Mouse (Mus musculus) ES-E14 (cell line): ENCODE data around the gene 2310022A10Rik. TPM values are rescaled to one million over a fixed set of nuclear protein-coding genes. Genes with fewer than 3 reads are reported as not detected.

Experiments
- DNase-seq: peaks from one replicate; pipeline ENCODE4 v3.0.0-alpha.2; 2013; ENCODE audit warnings: low read depth, low spot score
- H3K27ac ChIP-seq: 2 replicates; pipeline ENCODE4 v1.5.1; 2012; ENCODE audit warnings: low read depth, mild to moderate bottlenecking, low read length, moderate library complexity, mixed read lengths; ENCODE audit not compliant: poor library complexity, insufficient read depth, severe bottlenecking
- H3K36me3 ChIP-seq: 2 replicates; pipeline ENCODE4 v1.6.1; 2012; ENCODE audit warnings: mild to moderate bottlenecking, low read length, moderate library complexity, mixed read lengths; ENCODE audit not compliant: control insufficient read depth, poor library complexity, insufficient read depth, severe bottlenecking
- H3K4me1 ChIP-seq, 2 experiments: fragments of 150-350 bp in 1 of 2; sonication (generic) in 1 of 2; 2 replicates each; pipeline ENCODE4 v1.6.1; 2012; ENCODE audit warnings: low read length in 2 of 2, mild to moderate bottlenecking in 1 of 2, mixed read lengths in 1 of 2; ENCODE audit not compliant: control insufficient read depth in 2 of 2, insufficient read depth in 2 of 2, poor library complexity in 1 of 2
- H3K4me3 ChIP-seq, 2 experiments: fragments of 150-350 bp in 1 of 2; sonication (generic) in 1 of 2; 2 replicates each; pipeline ENCODE4 v1.5.1; 2012; ENCODE audit warnings: low read length in 2 of 2, low read depth in 1 of 2, mild to moderate bottlenecking in 1 of 2, mixed read lengths in 1 of 2; ENCODE audit not compliant: insufficient read depth in 1 of 2, poor library complexity in 1 of 2, severe bottlenecking in 1 of 2
- H3K9ac ChIP-seq: 2 replicates; pipeline ENCODE4 v1.6.1; 2012; ENCODE audit warnings: low read depth, mild to moderate bottlenecking, low read length, mixed read lengths; ENCODE audit not compliant: poor library complexity, insufficient read depth, severe bottlenecking
- H3K9me3 ChIP-seq: fragments of 150-350 bp; sonication (generic); 2 replicates; pipeline ENCODE4 v1.6.1; 2012; ENCODE audit warnings: low read depth, mild to moderate bottlenecking, low read length; ENCODE audit not compliant: control insufficient read depth, insufficient read depth
- CHD2 ChIP-seq: IDR thresholded peaks from 2 replicates; pipeline ENCODE4 v1.6.1; 2014; ENCODE audit warnings: mild to moderate bottlenecking, low read depth, low read length, inconsistent platforms
- HCFC1 ChIP-seq: IDR thresholded peaks from 2 replicates; pipeline ENCODE4 v1.6.1; 2012; ENCODE audit warnings: low read length, inconsistent platforms, borderline replicate concordance; ENCODE audit not compliant: insufficient read depth
- MAFK ChIP-seq: IDR thresholded peaks from 2 replicates; pipeline ENCODE4 v1.6.1; 2014; ENCODE audit warnings: mild to moderate bottlenecking, low read depth, low read length, inconsistent platforms; ENCODE audit not compliant: insufficient read depth
- ZC3H11A ChIP-seq: IDR thresholded peaks from 2 replicates; pipeline ENCODE4 v1.6.1; 2012; ENCODE audit warnings: low read depth, mild to moderate bottlenecking, inconsistent platforms, low read length, borderline replicate concordance
- ZNF384 ChIP-seq: IDR thresholded peaks from 2 replicates; pipeline ENCODE4 v1.6.1; 2012; ENCODE audit warnings: low read depth, low read length, inconsistent platforms
- in situ Hi-C, 2 experiments: fragments of 600-800 bp; cut with MboI; formaldehyde crosslinking; loops; one replicate each; pipeline ENCODE4 v1.15.1; 2025; ENCODE audit warnings: low sequenced_read_pairs in 2 of 2, inconsistent platforms in 1 of 2; ENCODE audit not compliant: unreplicated experiment in 2 of 2
- total RNA-seq: library from RNA; depleted of rRNA; stranded (reverse); fragments of 300-350 nt; gene quantifications from 2 replicates; pipeline ENCODE4 v1.2.3, GENCODE M21; 2012

Gene 2310022A10Rik
- total RNA-seq, 1 experiment: 15.9 TPM

DNA sequence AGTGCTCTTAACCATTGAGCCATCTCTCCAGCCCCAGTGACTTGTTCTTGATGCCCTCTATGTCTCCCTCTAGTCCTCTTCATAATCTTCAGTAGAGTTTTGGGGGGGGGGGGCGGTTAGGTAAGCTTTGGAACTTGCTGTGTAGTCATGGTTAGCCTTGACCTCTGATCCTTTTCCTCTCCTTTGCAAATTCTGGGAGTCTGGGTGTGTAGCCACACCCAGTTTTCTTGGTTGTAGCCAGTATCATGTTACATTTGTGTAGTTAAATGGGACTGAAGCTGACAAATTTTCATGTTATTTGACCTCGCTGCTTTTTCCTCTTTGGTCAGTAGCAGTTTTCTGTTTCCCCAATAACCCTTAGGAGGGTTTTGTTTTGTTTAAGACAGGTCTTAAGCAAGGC lies 33.8 kb downstream of the 2310022A10Rik start:
- H3K27ac ChIP-seq: peak overlapping the region; percentile 81
- TF ChIP-seq CHD2 (no peak), MAFK (no peak), HCFC1 (no peak), ZC3H11A (no peak), ZNF384 (no peak)

DNA sequence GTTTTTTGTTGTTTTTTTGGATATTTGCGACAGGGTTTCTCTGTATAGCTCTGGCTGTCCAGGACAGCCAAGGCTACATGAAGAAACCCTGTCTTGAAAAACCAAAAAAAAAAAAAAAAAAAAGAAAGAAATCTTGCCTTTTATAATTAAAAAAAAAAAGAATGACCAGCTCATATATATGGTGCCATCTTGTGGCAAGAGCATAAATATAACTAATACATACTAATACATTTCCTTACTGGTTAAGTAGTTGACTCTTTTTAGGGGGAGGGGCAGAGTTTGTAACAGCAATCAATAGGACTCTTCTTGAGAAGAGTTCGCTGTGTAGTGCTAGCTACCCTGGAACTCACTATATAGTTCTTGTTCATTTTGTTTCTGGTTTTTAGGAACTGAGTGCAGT lies 34.7 kb downstream of the 2310022A10Rik start:
- Histone ChIP-seq H3K4me1 (peaks cover 10% of the 10 kb centered on the region in 2 experiments; a peak in 3 of 4 replicates), H3K9ac (peak overlapping the region; percentile 25; the same call in 1 of the 2 replicates), H3K9me3 (no peaks in the 10 kb centered on the region), H3K4me3 (no peak overlapping the region), H3K36me3 (peaks cover 3% of the 10 kb centered on the region; the same call in 1 of the 2 replicates), H3K27ac (peak overlapping the region; percentile 81; the same call in 1 of the 2 replicates)
- TF ChIP-seq ZNF384: no peak
- TF ChIP-seq ZC3H11A: no peak
- no peak for TF ChIP-seq CHD2
- TF ChIP-seq HCFC1: no peak
- TF ChIP-seq MAFK: no peak
- in situ Hi-C loops: no loop called here
- no peak for DNase-seq

More for the DNA sequence above, 33.8 kb downstream of the 2310022A10Rik start:
- in situ Hi-C loops: no loop called here
- Histone ChIP-seq H3K4me1 (peaks cover 10% of the 10 kb centered on the region in 2 experiments; a peak in 3 of 4 replicates), H3K36me3 (peaks cover 7% of the 10 kb centered on the region), H3K4me3 (no peak overlapping the region), H3K9ac (no peak overlapping the region), H3K9me3 (no peaks in the 10 kb centered on the region)
- peak; percentile 39 for DNase-seq

DNA sequence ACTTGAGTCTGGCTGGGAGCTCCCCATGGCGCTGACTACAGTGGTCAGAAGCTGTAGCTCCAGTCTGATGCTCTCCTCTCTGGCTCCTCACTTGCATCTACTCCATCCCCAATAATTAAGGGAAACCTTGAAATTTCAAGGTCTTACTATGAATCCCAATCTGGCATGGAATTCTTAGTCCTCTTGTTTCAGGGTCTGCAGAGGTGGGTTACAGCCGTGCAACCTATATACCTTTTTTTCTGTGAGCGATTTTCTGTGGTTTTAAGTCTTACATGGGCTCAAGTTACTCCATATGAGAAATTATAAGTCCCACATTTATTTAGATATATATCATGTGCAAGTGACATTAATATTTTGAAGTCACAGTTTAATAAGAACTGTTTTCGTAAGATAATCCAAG lies 37.1 kb downstream of the 2310022A10Rik start:
- Histone ChIP-seq H3K27ac (no peak overlapping the region), H3K9ac (no peak overlapping the region), H3K4me3 (no peak overlapping the region), H3K36me3 (peaks cover 11% of the 10 kb centered on the region; the same call in 1 of the 2 replicates), H3K4me1 (peaks cover 10% of the 10 kb centered on the region in 2 experiments; a peak in 3 of 4 replicates), H3K9me3 (no peaks in the 10 kb centered on the region)
- in situ Hi-C loops: no loop called here
- TF ChIP-seq ZC3H11A (no peak), ZNF384 (0 out of 2 replicates have a peak, but pooled peaks have one; percentile 4), CHD2 (no peak), MAFK (no peak), HCFC1 (no peak)
- DNase-seq: no peak

DNA sequence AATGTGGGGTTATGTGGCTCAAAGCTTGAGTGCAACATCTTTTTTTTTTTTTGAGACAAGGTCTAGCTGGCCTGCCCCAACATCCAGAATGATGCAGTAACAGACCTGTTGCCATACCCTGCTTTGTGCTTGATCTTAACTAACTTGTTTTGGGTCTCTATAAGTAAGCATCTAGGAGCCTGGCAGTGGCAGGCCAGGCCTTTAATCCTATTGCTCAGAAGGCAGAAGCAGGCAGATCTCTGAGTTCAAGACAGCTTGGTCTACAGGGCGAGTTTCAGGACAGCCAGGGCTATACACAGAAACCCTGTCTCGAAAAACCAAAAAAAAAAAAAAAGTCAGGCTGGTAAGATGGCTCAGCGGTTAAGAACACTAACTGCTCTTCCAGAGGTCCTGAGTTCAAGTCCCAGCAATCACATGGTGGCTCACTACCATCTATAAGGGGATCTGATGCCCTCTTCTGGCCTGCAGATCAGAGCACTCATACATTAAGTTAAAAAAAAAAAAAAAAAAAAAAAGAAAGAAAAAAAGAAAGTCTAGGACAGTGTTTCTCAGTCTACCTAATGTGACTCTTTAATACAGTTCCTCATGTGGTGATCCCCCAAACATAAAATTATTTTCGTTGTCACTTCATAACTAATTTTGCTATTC lies 37.7 kb downstream of the 2310022A10Rik start:
- no peak for TF ChIP-seq MAFK
- peak; percentile 93 for TF ChIP-seq ZNF384
- H3K4me3 ChIP-seq: peak overlapping the region; percentile 74 to 94; a peak in 2 of 4 replicates
- in situ Hi-C loops: no loop called here
- no peaks in the 10 kb centered on the region for H3K9me3 ChIP-seq
- DNase-seq: no peak
- peaks cover 11% of the 10 kb centered on the region; the same call in 1 of the 2 replicates for H3K36me3 ChIP-seq
- no peak overlapping the region for H3K9ac ChIP-seq
- H3K4me1 ChIP-seq: peaks cover 9 to 10% of the 10 kb centered on the region in 2 experiments
- H3K27ac ChIP-seq: peak overlapping the region; percentile 99; the same call in 1 of the 2 replicates
